Mouse (Mus musculus): ENCODE data around the gene Vmn1r183.
"Not testable (repeated sequence)": the region's sequence is repeated elsewhere in the genome, so short reads cannot be mapped to it uniquely, and the experiment has no call there.

Vmn1r183 gene

DNA sequence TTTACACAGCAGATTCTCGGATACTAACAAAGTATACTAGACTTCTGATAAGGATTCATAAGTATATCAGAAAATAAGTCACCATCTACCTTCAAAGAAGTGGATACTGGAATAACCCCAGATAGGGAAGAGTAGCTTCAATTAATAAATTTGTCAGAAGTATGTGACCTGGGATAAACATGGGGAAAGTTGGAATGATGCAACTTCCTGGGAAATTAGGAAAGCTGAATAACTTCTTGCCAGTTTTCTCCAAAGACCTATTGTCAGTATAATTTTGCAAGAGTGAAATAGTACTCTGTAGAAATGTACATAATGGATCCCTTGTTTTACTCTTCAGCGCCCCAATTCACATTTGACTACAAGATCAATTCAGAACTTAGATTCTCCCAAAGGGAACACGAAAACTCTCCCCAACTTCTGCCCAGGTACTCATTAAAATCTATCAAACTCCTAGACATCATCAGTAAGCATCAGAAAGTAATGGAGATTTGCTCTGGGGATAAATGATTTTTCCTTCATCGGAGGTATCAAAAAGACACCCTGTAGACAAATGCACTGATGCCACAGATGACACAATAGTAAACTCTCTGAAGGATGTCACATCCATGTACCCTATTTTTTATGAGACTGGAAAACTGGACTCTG lies at the start of gene Vmn1r183:
Vmn1r183 (plus strand) TSS at position 595 of the 645 bp plus-strand sequence.
- no peak for DNase-seq

DNA sequence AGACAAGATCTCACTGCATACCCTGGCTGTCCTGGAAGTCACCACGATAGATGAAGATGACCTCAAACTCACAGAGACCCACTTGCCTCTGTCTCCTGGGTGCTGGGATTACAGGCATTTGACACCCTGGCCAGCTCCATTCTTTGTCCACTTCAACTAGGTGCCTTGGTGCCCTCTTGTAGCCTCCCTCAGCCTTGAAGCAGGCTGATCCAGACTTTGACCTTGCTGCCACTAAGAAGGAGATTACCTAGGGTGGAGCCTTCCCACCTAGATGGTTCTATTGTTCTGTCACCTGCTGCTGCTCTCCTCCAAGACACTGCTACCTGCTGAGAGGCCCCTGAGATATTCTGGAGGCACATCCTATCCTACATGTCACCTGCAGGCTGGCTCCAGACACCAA lies 21.4 kb downstream of the Vmn1r183 start:
- DNase-seq, result not testable (repeated sequence)

- DNase-seq, result peak; percentile 94 to 96
Observed at GRCm38 (mm10) chr7:24081634-24082431, 28.8 kb downstream of the Vmn1r183 start, which contains the start of gene Zfp180. Zfp180 (plus strand) TSS chr7:24081924.

DNA sequence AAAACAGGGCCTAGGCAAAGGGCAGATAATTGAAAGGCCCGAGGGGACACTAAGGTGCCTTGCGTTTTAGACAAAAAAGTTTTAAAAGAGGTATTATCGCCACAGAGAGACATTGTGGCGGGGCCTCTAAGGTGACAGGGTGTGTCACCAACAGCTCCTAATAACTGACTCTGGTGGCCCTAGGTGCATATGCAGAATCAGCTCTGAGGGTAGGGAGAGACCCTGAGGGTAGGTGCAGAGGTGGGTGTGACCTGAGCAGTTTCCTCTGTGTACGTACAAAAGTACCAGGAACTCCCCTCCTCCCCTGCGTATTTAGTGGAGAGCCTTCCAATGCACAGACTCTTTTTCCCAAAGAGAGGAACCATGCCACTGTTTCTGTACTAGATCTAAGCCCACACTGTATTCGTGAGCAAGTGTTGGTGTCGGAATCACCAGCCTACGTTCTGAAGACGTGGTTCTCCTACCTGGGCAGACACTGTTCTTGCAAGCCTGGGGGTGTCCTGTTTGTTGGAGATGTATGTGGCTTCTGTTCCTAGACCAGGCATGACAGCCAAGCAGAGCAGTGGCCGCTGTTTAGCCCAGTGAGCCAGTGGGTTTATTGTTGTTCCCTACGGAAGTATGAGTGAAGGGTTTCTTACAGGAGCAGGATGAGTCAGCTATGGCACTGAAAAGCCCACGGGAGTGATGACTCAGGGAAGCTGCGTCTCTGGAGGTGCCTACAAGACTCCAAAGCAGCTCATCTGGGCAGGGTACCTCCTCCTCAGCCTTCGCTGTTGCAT lies 29.6 kb downstream of the Vmn1r183 start:
- DNase-seq, result peak in 1 of 2 experiments; percentile 6

- DNase-seq, result no peak
Observed at GRCm38 (mm10) chr7:24086871-24087270, 33.8 kb downstream of the Vmn1r183 start.

- DNase-seq, result no peak
Observed at GRCm38 (mm10) chr7:24087485-24088125, 34.6 kb downstream of the Vmn1r183 start.

DNA sequence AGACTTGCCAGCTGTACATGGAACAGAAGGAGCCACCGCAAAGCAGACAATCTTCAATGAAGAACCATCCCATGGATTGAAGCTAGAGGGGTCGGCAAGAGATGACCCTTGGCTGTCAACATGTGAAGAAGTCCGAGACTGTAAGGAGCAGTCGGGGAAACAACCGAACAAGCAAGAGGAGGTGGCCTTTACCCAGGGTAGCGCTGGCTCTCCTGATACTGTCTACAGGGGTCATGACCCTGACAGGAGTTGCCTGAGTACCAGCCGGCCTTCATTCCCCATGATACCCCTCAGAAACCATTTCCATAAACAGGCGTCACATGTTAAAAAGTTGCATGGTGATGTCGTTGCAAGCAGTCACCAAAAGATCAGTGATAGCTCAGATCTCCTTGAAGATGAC lies 51.3 kb downstream of the Vmn1r183 start:
- no peak for DNase-seq

GRCm38 (mm10) chr7:24105144-24105703 lies 52.2 kb downstream of the Vmn1r183 start:
- no peak for DNase-seq

DNA sequence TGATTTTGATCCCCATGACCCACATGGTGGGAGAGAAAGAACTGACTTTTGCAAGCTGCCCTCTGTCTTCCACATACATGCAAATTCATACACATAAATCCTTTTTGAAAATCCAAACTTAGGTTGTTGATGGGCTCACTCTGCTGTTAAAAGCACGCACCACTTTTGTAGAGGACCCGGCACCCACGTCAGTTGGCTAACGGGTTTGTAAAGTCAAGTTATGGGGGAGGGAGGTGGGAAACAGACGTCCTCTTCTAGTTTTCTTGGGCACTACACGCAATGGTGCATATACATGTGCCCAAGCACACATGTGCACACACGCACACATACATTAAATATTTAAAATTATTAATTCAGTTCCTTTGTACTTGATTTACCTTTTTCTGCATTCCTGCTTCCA lies 57.8 kb downstream of the Vmn1r183 start:
- DNase-seq, result no peak

DNA sequence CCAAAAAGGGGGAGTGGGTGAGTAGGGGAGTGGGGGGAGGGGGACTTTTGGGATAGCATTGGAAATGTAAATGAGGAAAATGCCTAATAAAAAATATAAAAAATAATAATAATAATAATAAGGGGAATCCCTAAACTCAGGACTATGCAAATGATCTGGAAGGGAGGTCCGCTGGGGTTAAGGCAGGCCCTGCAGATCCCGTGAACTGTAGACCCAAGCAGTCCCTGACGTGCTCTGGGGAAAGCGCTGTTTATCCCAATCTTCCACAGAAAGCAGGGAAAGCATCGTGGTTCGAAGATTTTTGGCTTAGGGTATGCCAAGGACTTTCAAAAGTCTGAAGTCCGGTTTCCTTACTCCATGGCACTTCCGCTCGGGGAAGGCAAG lies 58.7 kb downstream of the Vmn1r183 start:
- DNase-seq, result no peak

DNA sequence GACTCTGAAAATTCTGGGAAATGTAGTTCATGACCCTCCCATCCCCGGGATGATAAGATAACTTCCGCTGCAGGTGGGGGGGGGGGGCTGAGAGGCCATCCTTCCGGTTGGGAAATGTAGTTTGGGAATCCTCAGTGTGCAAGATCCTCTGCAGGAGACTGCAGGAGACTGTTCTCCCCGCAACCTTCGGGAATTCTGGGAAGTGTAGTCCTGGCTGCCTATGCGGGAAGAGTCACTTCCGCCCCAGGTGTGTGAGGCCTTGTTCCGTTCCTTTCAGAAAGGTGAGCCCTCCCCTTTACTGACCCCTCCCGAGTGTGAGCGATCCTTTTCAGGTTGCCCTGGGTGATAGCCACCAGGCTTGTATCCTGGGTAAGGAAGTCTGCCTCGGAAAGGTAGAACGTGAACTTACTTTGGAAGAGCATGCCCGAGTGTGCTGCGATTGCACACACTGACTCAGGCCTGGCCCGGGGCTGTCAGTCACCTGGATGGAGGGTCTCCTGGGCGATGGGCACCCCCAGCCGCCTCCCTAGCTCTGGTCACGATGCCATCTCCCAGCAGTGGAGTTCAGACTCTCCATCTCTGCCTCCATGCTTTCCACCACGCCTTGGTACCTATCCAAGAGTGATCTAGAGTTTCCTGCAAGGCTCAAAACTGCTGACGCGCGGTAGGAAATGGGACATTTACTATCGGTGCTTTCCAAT lies 59.3 kb downstream of the Vmn1r183 start, which contains the start of gene Zfp112:
Zfp112 (plus strand) TSS at position 159 of the 701 bp plus-strand sequence.
- peak; percentile 82 to 89 for DNase-seq

DNA sequence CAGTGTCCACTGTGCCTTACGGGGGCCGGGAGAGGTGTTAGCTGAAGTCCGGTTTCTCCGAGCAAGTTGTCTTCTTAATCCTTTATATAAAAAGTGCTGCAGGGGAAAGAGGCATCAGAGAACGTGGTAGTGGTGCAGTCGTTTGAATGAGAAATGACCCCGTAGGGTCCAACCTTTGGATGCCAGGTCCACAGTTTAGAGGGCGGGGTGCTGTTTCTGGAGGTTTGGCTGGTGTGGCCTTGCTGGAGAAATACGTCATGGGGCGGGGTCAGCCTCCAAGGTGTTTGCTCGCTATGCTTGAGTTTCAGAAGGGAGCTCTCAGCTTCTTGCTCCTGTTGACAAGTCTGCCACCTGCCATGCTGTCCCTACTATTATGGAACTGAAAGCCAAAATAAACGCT lies 59.9 kb downstream of the Vmn1r183 start:
- peak; percentile 66 to 80 for DNase-seq
